ENCODE assay signal across 12 mouse cellular contexts in the genomic region with DNA sequence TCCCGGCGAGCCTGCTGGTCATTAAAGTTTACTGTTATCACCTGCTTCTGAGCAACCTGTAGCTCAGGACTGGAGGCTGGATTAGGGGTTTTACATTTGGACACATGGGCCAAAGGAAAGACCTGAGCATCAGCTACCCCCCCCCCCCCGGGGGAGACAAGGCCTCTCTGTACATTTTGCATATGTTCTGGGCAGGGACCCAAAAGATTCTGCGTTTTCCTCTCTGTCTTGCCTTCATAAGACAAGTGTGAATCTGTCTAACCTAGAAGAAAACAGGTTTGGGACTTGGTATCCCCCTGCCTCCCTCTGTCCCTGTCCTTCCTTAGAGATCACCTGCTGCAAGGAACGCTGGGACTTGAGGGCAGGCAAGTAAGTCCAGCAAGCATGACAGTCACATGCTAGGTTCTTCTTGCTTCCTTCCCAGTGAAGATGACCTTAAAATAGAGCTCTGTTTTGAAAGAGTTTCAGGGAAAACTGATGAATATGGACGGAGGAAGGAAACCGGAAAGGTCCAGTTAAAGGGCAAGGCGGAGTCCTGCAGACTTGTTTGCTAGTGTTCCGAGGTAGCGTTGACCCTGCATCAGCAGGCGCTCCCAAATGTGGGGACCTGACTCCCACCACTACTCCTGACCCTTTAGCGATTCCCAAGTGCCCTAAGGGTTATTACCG. TPM values are rescaled to one million over a fixed set of nuclear protein-coding genes. Genes with fewer than 3 reads are reported as not detected.
DNase-seq lines count a peak whose midpoint lies in the region; ATAC-seq and TF ChIP-seq lines count a peak whose summit lies in the region.
"Had no signal": no experiment of that assay in that cellular context is flagged by ENCODE, and none has a peak within 500 bp of the region (broad histone marks: within the 10 kb centered on the region; RNA-seq: fewer than 3 reads in every experiment).

No protein-coding gene starts in this region.

- H3K4me2 ChIP-seq in neural tube, embryonic 15.5 days: no peak overlapping the region
- 0 out of 2 replicates have a peak overlapping the region, but pooled peaks have one; percentile 60 for H3K4me2 ChIP-seq in heart, embryonic 13.5 days

- H3K4me1 ChIP-seq in kidney, adult 2 months (ENCODE audit: control insufficient read depth, insufficient read depth, low read length): peaks cover 3% of the 10 kb centered on the region; the same call in 1 of the 2 replicates
- H3K4me1 ChIP-seq in neural tube, embryonic 15.5 days: peaks cover 39% of the 10 kb centered on the region
- peaks cover 69% of the 10 kb centered on the region for H3K4me1 ChIP-seq in heart, embryonic 13.5 days

- no peak for ATAC-seq in neural tube, embryonic 15.5 days (ENCODE audit: low FRiP score)
- no peak for ATAC-seq in heart, embryonic 13.5 days (ENCODE audit: extremely low read depth, insufficient number of reproducible peaks, low FRiP score, low TSS enrichment)

- no peak for TF ChIP-seq CTCF in kidney, adult 2 months (conservative IDR thresholded peaks at IDR 0.05; ENCODE audit: insufficient read depth, insufficient read length, low read depth, low read length)

- WGBS in kidney, adult 2 months: 72% methylated on average over 13 of the region's 13 CpGs
- 69% methylated on average over 13 of the region's 13 CpGs for WGBS in neural tube, embryonic 15.5 days
- WGBS in heart, embryonic 13.5 days: 62% methylated on average over 13 of the region's 13 CpGs

- H3K27ac ChIP-seq in kidney, adult 2 months (ENCODE audit: insufficient read depth, low read depth, low read length): peak overlapping the region; percentile 67
- H3K27ac ChIP-seq in neural tube, embryonic 15.5 days (replicated peaks): peak overlapping the region; percentile 45; the same call in 1 of the 2 replicates
- peak overlapping the region; percentile 97 for H3K27ac ChIP-seq in heart, embryonic 13.5 days (replicated peaks)

- H3K27me3 ChIP-seq in kidney, adult 2 months (replicated peaks; ENCODE audit: control insufficient read depth, insufficient read depth, low read length): no peaks in the 10 kb centered on the region
- no peaks in the 10 kb centered on the region for H3K27me3 ChIP-seq in neural tube, embryonic 15.5 days (replicated peaks)
- H3K27me3 ChIP-seq in heart, embryonic 13.5 days (replicated peaks): no peaks in the 10 kb centered on the region

- no peak overlapping the region for H3K9ac ChIP-seq in neural tube, embryonic 15.5 days (replicated peaks)
- peak overlapping the region; percentile 75; the same call in 1 of the 2 replicates for H3K9ac ChIP-seq in heart, embryonic 13.5 days

- TF ChIP-seq POLR2A in kidney, adult 2 months (IDR thresholded peaks at IDR 0.05; ENCODE audit: low read depth, low read length): no peak

- DNase-seq in kidney, adult 2 months: peak; percentile 51
- no peak for DNase-seq in kidney, adult 8-10 months
- DNase-seq in neural tube, embryonic 10.5 days (ENCODE audit: extremely low spot score, low spot score): no peak
- DNase-seq in layer of hippocampus, adult 9-10 months (ENCODE audit: low spot score): no peak
- DNase-seq in frontal cortex, postnatal 25 days (ENCODE audit: low spot score in 2 of 2): no peak
- DNase-seq: adrenal gland, adult 2 months; left cerebral cortex, postnatal 4 days; right cerebral cortex, postnatal 4 days; thymus, postnatal 25 days had no signal

- no peaks in the 10 kb centered on the region for H3K36me3 ChIP-seq in kidney, adult 2 months (ENCODE audit: control insufficient read depth, insufficient read depth, low read length)
- H3K36me3 ChIP-seq in neural tube, embryonic 15.5 days: no peaks in the 10 kb centered on the region
- no peaks in the 10 kb centered on the region for H3K36me3 ChIP-seq in heart, embryonic 13.5 days

- H3K4me3 ChIP-seq in kidney, adult 2 months (ENCODE audit: insufficient read depth, low read depth, low read length): no peak overlapping the region
- H3K4me3 ChIP-seq in neural tube, embryonic 15.5 days (replicated peaks): no peak overlapping the region
- H3K4me3 ChIP-seq in heart, embryonic 13.5 days: no peak overlapping the region
- H3K4me3 ChIP-seq: myocyte had no signal

- no peaks in the 10 kb centered on the region for H3K9me3 ChIP-seq in neural tube, embryonic 15.5 days (replicated peaks)
- H3K9me3 ChIP-seq in heart, embryonic 13.5 days: no peaks in the 10 kb centered on the region

RNA-seq across cellular contexts. Expression of a gene that starts 13.6 kb away (rescaled TPM):
- 412 and 442 TPM in 2 replicates for polyA plus RNA-seq in kidney, adult 2 months (2012; rRNA removed)
- polyA plus RNA-seq in neural tube, embryonic 15.5 days (2015; fragmentation: Nextera tagmentation; extraction: Ambion mirVana): 6.5 and 8.6 TPM in 2 replicates
- polyA plus RNA-seq in heart, embryonic 13.5 days (2015; fragmentation: Nextera tagmentation; extraction: Ambion mirVana): 27.0 and 29.5 TPM in 2 replicates

RNA-seq across cellular contexts. Expression of a gene that starts 32.4 kb away (rescaled TPM):
- 3.4 and 4.0 TPM in 2 replicates for polyA plus RNA-seq in kidney, adult 2 months (2012; rRNA removed)
- polyA plus RNA-seq in neural tube, embryonic 15.5 days (2015; fragmentation: Nextera tagmentation; extraction: Ambion mirVana): 34.2 and 39.1 TPM in 2 replicates
- 15.1 and 18.4 TPM in 2 replicates for polyA plus RNA-seq in heart, embryonic 13.5 days (2015; fragmentation: Nextera tagmentation; extraction: Ambion mirVana)

Comparison
In these comparisons a context has a peak if more than half of its experiments do, and no peak if none do; other contexts are left out.
1. H3K27ac ChIP-seq: peak in every context shown above with its lines; median percentile 97 in heart, embryonic 13.5 days; 67 in kidney, adult 2 months; 45 in neural tube, embryonic 15.5 days.
2. RNA of a gene that starts 13.6 kb away (polyA plus RNA-seq): 412 to 442 TPM in kidney, adult 2 months; 27.0 to 29.5 TPM in heart, embryonic 13.5 days and 6.5 to 8.6 TPM in neural tube, embryonic 15.5 days; every median in the first group is over 10 times any median in the second.